ENCODE assay signal across 8 mouse cellular contexts in the genomic region with DNA sequence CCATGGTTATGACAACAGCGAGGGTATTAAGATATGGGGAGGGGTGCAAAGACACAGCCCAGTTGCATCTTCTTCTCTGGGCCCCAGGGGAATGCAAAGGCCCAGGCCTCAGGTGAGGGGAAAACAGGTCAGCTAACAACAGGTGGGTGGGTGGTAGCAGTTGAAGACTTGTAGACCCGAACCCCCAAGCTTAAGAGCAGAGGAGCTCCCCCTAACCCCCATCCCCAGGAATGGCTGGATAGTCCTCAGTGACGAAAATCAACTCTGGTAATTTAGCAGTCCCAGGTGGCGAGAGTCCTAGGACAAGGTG. TPM values are rescaled to one million over a fixed set of nuclear protein-coding genes. Genes with fewer than 3 reads are reported as not detected.
DNase-seq lines count a peak whose midpoint lies in the region; ATAC-seq and TF ChIP-seq lines count a peak whose summit lies in the region.

No protein-coding gene starts in this region.

- H3K27me3 ChIP-seq in heart, embryonic 11.5 days (ENCODE audit: control insufficient read depth, insufficient read depth, low read length) = peaks cover 53% of the 10 kb centered on the region
- H3K27me3 ChIP-seq in hindbrain, embryonic 11.5 days (ENCODE audit: control insufficient read depth, insufficient read depth, low read length) = peaks cover 24% of the 10 kb centered on the region
- H3K27me3 ChIP-seq in midbrain, embryonic 10.5 days (ENCODE audit: low read depth, poor library complexity, severe bottlenecking) = peaks cover 99% of the 10 kb centered on the region
- H3K27me3 ChIP-seq in cerebellum, adult 2 months (ENCODE audit: control insufficient read depth, insufficient read depth, low read length) = peaks cover 8% of the 10 kb centered on the region; the same call in 1 of the 2 replicates

- TF ChIP-seq POLR2A in cortical plate, adult 2 months (IDR thresholded peaks at IDR 0.05; ENCODE audit: extremely low read depth, insufficient read depth, low read length) = no peak
- no peak for TF ChIP-seq POLR2A in cerebellum, adult 2 months (IDR thresholded peaks at IDR 0.05; ENCODE audit: borderline replicate concordance, insufficient read depth, low read length)

- 33% methylated on average over 4 of the region's 4 CpGs for WGBS in heart, embryonic 11.5 days (ENCODE audit: insufficient replicate concordance)
- 10% methylated on average over 4 of the region's 4 CpGs for WGBS in hindbrain, embryonic 11.5 days
- WGBS in midbrain, embryonic 10.5 days = 9% methylated on average over 4 of the region's 4 CpGs
- 35% methylated on average over 4 of the region's 4 CpGs for WGBS in cerebellum, adult 2 months

- no peak for TF ChIP-seq CTCF in cortical plate, adult 2 months (IDR thresholded peaks at IDR 0.05; ENCODE audit: extremely low read depth, insufficient read depth, low read length)
- TF ChIP-seq CTCF in cerebellum, adult 2 months (IDR thresholded peaks at IDR 0.05; ENCODE audit: borderline replicate concordance, insufficient read depth, low read depth, low read length) = no peak

- H3K27ac ChIP-seq in heart, embryonic 11.5 days (ENCODE audit: low read depth, low read length) = 0 out of 2 replicates have a peak overlapping the region, but pooled peaks have one; percentile 10
- no peak overlapping the region; the same call in 1 of the 2 replicates for H3K27ac ChIP-seq in cortical plate, adult 2 months (ENCODE audit: insufficient read depth, low read length)
- H3K27ac ChIP-seq in hindbrain, embryonic 11.5 days (ENCODE audit: low read depth, low read length) = peak overlapping the region; percentile 67; the same call in 1 of the 2 replicates
- H3K27ac ChIP-seq in midbrain, embryonic 10.5 days (replicated peaks) = peak overlapping the region; percentile 96
- no peak overlapping the region for H3K27ac ChIP-seq in cerebellum, adult 2 months (ENCODE audit: insufficient read depth, low read length)

- H3K9ac ChIP-seq in heart, embryonic 11.5 days (ENCODE audit: low read depth, low read length) = peak overlapping the region; percentile 56; the same call in 1 of the 2 replicates
- peak overlapping the region; percentile 44; the same call in 1 of the 2 replicates for H3K9ac ChIP-seq in hindbrain, embryonic 11.5 days (ENCODE audit: low read depth, low read length)

- no peaks in the 10 kb centered on the region; the same call in 1 of the 2 replicates for H3K4me1 ChIP-seq in heart, embryonic 11.5 days (ENCODE audit: control insufficient read depth, insufficient read depth, low read length)
- H3K4me1 ChIP-seq in cortical plate, adult 2 months (ENCODE audit: control insufficient read depth, insufficient read depth, low read length) = no peaks in the 10 kb centered on the region
- peaks cover 13% of the 10 kb centered on the region for H3K4me1 ChIP-seq in hindbrain, embryonic 11.5 days (replicated peaks; ENCODE audit: control insufficient read depth, insufficient read depth, low read length)
- peaks cover 66% of the 10 kb centered on the region for H3K4me1 ChIP-seq in midbrain, embryonic 10.5 days
- H3K4me1 ChIP-seq in cerebellum, adult 2 months (ENCODE audit: control insufficient read depth, insufficient read depth, low read length) = no peaks in the 10 kb centered on the region

- no peaks in the 10 kb centered on the region for H3K36me3 ChIP-seq in heart, embryonic 11.5 days (ENCODE audit: control insufficient read depth, insufficient read depth, low read length)
- H3K36me3 ChIP-seq in hindbrain, embryonic 11.5 days (ENCODE audit: control insufficient read depth, insufficient read depth, low read length) = no peaks in the 10 kb centered on the region
- no peaks in the 10 kb centered on the region for H3K36me3 ChIP-seq in midbrain, embryonic 10.5 days

- no peaks in the 10 kb centered on the region for H3K9me3 ChIP-seq in heart, embryonic 11.5 days (replicated peaks; ENCODE audit: control insufficient read depth, low read length)
- H3K9me3 ChIP-seq in hindbrain, embryonic 11.5 days (ENCODE audit: control insufficient read depth, low read length) = no peaks in the 10 kb centered on the region
- H3K9me3 ChIP-seq in midbrain, embryonic 10.5 days (replicated peaks) = no peaks in the 10 kb centered on the region

- peak overlapping the region; percentile 63 for H3K4me2 ChIP-seq in heart, embryonic 11.5 days
- H3K4me2 ChIP-seq in hindbrain, embryonic 11.5 days (replicated peaks; ENCODE audit: low read depth, low read length) = peak overlapping the region; percentile 60

- no peak for DNase-seq in heart, adult 8-10 months (ENCODE audit: low spot score)
- peak; percentile 52 for DNase-seq in hindbrain, embryonic 11.5 days (ENCODE audit: low spot score)
- DNase-seq in midbrain, embryonic 10.5 days (ENCODE audit: low spot score) = no peak
- DNase-seq in adipocyte (ENCODE audit: low spot score) = no peak
- DNase-seq in gastrocnemius, postnatal 36 days = no peak
- DNase-seq in cerebellum, adult 2 months = no peak

- peak overlapping the region; percentile 35; the same call in 1 of the 2 replicates for H3K4me3 ChIP-seq in heart, embryonic 11.5 days (ENCODE audit: low read depth, low read length)
- H3K4me3 ChIP-seq in cortical plate, adult 2 months (ENCODE audit: insufficient read depth, low read length) = peak overlapping the region; percentile 2; the same call in 1 of the 2 replicates
- H3K4me3 ChIP-seq in hindbrain, embryonic 11.5 days (ENCODE audit: low read depth, low read length) = peak overlapping the region; percentile 38; the same call in 1 of the 2 replicates
- peak overlapping the region; percentile 65 for H3K4me3 ChIP-seq in midbrain, embryonic 10.5 days
- no peak overlapping the region for H3K4me3 ChIP-seq in cerebellum, adult 2 months (replicated peaks; ENCODE audit: insufficient read depth, low read depth, low read length)

- intact Hi-C loops in gastrocnemius, postnatal 36 days (cut with DNase I) = loop anchor here (10.0 kb wide), 1 partner anchor 1336 kb away; no protein-coding TSS in a partner anchor

- ATAC-seq in heart, embryonic 11.5 days (replicated peaks; ENCODE audit: insufficient number of reproducible peaks, low FRiP score, low TSS enrichment) = no peak
- ATAC-seq in hindbrain, embryonic 11.5 days (ENCODE audit: low FRiP score) = no peak

RNA-seq across cellular contexts. Expression of gene Nr2f2, which starts 2.2 kb away (rescaled TPM):
- 30.4 and 34.4 TPM in 2 replicates for polyA plus RNA-seq in heart, embryonic 11.5 days (2014; fragmentation: Nextera tagmentation; extraction: Ambion mirVana)
- total RNA-seq in heart, adult 8-10 months (2022) = 10 to 100 TPM; 12.5 to 23.1 (median 20.3) TPM
- polyA plus RNA-seq in cortical plate, adult 2 months (2012; rRNA removed) = 13.8 and 21.2 TPM in 2 replicates
- 95.6 and 120 TPM in 2 replicates for polyA plus RNA-seq in hindbrain, embryonic 11.5 days (2014; fragmentation: Nextera tagmentation; extraction: Ambion mirVana)
- polyA plus RNA-seq in midbrain, embryonic 10.5 days (2016; fragmentation: Nextera tagmentation; extraction: Ambion mirVana) = 86.8 and 89.2 TPM in 2 replicates
- total RNA-seq in gastrocnemius, postnatal 36 days (2021) = 10 to 100 TPM; 12.7 to 19.4 TPM
- 25.5 and 28.9 TPM in 2 replicates for polyA plus RNA-seq in cerebellum, adult 2 months (2012; rRNA removed)

Comparison
In these comparisons a context has a peak if more than half of its experiments do, and no peak if none do; other contexts are left out.
1. H3K27ac ChIP-seq: peak in heart, embryonic 11.5 days (single experiment), hindbrain, embryonic 11.5 days (single experiment) and midbrain, embryonic 10.5 days (single experiment); none in cortical plate, adult 2 months (single experiment) and cerebellum, adult 2 months (single experiment).